Mouse (Mus musculus) gastrocnemius, postnatal 25 days (tissue): ENCODE results near the gene Prss12. TPM values are rescaled to one million over a fixed set of nuclear protein-coding genes. Genes with fewer than 3 reads are reported as not detected.

Experiments used
- DNase-seq: peaks from one replicate; pipeline ENCODE4 v3.0.0; 2022
- total RNA-seq, 2 experiments: library from RNA; stranded (reverse); gene quantifications; 1 replicate in 1 of 2; 2 replicates in 1 of 2; pipeline ENCODE4 v1.2.3; 2021

The Prss12 gene
- total RNA-seq, 2 experiments from 2014 or later, result 0.84 to 1.6 TPM

- no peak for DNase-seq
These were observed 81.2 kb downstream of the Prss12 start for GRCm38 (mm10) chr3:123527806-123528507.

- no peak for DNase-seq
These were observed 84.4 kb downstream of the Prss12 start for GRCm38 (mm10) chr3:123531124-123531523.

- DNase-seq, result no peak
These were observed 90.6 kb downstream of the Prss12 start for GRCm38 (mm10) chr3:123537279-123537678.

GRCm38 (mm10) chr3:123543585-123544304 lies 97.0 kb downstream of the Prss12 start:
- DNase-seq, result no peak

- no peak for DNase-seq
These were observed 103.8 kb downstream of the Prss12 start for GRCm38 (mm10) chr3:123550487-123550886.

- DNase-seq, result no peak
These were observed 107.2 kb downstream of the Prss12 start for GRCm38 (mm10) chr3:123553872-123554271.

- DNase-seq, result no peak
These were observed 108.6 kb downstream of the Prss12 start for GRCm38 (mm10) chr3:123555254-123555865.

Other genes with a start within 250 kb of the Prss12 start
- gene Synpo2, start 210.8 kb upstream of the Prss12 start, total RNA-seq, result 100 to 1,000 TPM; 225 to 248 TPM
- gene Sec24d, start 179.5 kb upstream of the Prss12 start, total RNA-seq, result 10 to 100 TPM; 12.4 to 14.1 TPM
- gene Mettl14, start 60.8 kb upstream of the Prss12 start, total RNA-seq, result 1 to 10 TPM; 5.7 to 8.3 TPM
- under 1 TPM in 1 of 2 experiments, not detected in 1; 0.08 TPM for gene Ndst3, start 243.9 kb downstream of the Prss12 start, total RNA-seq